Mouse (Mus musculus) left cerebral cortex, postnatal 4 days (tissue): Measurements from ENCODE around the gene Ica1. TPM values are rescaled to one million over a fixed set of nuclear protein-coding genes. Genes with fewer than 3 reads are reported as not detected.

Source experiments
- DNase-seq: peaks from one replicate; pipeline ENCODE4 v3.0.0-alpha.2; 2022
- intact Hi-C: fragments of 180-260 bp; cut with DNase I; formaldehyde crosslinking; loops from one replicate; pipeline ENCODE4 v1.15.1; 2025
- total RNA-seq, 2 experiments: library from RNA; stranded (reverse); gene quantifications; 2 replicates each; pipeline ENCODE4 v1.2.3; 2021

Gene Ica1
- total RNA-seq, 2 experiments from 2014 or later = 63.4 to 64.1 TPM

DNA sequence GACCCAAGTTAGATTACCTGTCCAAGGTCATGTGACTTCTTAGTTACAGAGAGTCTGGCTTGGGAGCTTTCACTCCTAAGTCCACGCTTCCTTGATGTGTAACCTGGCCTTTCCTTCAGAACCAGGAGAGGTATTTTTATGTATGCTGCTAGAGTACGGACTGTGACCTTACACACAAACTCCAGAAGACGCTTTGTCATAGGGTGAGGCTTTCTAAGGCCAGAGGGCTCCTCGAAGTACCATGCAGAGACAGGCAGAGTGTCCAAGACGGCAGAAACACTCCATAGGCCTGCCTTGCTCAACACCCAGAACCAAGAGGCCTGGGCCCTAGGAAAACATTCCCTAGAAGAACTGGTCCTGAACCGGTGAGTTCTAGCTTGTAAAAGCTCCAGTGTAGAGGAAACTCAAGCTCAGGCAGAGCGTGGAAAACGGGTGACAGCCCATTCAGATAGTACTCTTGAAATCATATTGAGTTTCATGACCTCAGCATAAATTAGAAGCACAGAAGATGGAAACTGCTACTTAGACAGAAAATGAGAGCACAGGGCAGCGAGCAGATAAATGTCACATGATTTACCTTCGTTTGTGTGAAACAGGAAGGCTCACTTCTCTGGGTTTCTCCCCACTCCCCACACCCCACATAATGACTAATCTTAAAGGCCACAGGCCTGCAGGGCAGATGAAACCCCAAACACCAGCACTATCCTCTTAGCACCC is 129.9 kb downstream of the Ica1 start:
- no peak for DNase-seq
- intact Hi-C loops = no loop called here

DNA sequence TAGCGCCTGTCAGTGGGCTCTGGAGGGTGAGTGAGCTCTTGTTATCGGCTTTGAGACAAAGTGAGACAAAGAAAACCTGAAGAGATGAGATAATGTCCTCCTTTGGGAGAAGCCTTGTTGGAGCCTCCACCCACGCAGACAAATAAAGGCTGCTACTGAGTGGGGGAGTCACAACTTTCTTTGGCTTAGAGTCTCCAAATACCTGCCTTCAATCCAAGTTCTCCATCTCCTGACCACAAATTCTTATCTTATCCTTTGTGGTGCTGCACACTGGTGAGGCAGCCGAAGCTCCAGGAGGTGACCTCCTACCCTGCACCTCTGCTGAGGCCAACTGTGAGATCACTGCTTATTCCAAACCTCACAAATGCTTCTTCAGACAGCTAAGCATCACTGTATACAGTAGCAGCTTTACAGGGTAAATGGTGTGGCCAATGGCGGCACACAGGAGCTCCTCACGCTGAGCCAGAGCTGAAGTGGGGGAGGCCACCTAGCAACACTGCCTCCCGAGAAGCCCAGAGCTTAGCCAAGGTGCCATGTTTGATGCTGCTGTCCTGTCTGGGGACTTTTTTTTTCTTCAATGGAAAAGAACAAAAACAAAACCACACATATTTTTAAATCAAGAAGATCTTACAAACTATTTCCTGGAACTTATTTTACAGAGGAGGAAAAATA is 130.6 kb downstream of the Ica1 start:
- no peak for DNase-seq
- intact Hi-C loops = no loop called here

DNA sequence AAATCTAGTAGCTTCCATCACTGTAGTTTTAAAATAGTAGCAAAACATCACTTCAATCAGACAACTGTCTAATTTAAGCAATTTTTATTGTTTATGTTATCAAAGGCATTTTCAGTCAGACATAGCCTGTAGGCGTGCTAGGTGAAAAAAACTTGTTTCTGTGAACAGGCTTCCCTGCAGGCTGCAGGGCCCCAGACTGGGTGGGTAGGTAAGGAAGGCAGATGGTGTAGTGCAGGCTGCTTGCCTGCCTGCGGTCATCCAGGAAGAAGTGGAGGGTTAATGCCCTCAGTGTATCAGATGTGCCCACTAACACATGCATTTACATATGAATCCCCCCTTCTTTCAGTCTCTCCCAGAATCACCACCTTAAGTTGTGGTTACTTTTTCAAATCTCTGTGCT is 132.6 kb downstream of the Ica1 start:
- no peak for DNase-seq
- intact Hi-C loops = no loop called here

DNA sequence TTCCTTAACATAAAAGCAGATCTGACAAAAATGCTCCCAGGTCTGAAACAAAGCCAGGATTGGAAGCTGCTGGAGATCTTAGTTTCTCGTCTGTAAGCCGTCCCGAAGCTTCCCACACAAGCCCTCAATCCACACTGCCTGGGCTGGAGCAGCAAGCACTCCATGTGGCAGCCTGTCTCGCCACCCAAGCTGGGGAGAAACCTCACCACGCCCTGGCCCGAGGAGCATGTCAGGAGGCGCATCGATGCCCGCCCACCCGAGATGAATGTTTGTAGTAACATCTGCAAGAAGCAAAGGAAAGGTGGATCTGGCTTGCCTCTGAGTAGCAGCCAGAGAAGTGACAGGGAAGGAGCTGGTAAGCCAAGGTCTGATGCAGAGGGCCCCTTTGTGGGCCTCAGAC is 133.6 kb downstream of the Ica1 start:
- no peak for DNase-seq
- intact Hi-C loops = no loop called here

DNA sequence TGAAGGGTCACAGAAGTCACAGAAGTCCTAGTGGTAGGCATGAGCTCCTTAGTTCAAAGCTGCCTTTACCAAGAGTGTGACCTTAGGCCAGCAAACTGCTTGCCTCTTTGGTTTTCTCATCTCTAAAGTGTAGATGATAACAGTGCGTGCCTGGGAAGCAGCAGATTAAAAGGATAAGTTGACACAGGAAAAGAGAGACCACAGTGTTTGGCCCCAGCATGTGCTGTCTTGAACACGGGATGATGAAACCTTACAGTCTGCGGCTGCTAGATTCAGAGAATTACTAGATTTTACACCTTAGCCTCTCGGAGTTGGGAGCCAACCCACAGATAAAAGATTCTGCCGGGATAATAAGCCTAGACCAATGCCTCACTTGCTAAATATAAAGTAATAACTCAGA is 137.4 kb downstream of the Ica1 start:
- intact Hi-C loops = no loop called here
- no peak for DNase-seq

DNA sequence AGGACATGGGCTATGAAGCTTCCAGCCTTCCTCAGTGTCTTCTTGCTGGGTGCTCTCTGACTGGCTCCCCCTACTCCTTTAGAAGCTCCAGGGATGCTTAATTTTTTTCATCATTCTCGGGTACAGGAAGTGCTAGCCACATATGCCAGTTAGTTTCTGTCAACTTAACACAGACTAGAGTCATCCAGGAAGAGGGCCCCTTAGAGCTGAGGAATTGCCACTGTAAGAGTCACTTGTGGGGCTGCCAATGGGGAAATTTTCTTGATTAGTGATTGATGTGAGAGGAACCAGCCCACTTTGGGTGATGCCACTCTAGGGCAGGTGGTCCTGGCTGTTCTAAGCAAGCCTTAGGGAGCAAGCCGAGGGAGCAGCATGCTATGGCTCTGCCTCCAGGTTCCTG is 138.8 kb downstream of the Ica1 start:
- intact Hi-C loops = no loop called here
- DNase-seq = no peak

DNA sequence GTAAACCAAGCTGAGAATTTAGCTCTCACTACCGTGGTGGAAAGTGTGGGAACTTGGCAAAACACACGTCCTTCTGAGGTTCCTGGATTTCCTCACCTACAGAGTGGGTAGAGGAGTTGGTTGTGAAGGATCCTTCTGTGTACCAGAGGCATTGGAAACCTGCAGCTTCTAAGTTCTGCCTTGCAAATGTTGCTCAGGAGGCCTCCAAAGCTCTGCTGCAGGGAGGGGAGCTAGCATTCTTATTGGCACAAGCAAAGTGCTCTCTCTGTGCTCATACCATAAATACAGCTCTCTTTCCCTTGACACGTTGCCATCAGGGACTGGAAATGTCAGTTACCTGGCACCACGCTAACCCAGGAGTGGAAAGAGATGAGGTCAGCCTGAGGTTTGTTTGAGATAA is 139.4 kb downstream of the Ica1 start:
- intact Hi-C loops = no loop called here
- no peak for DNase-seq

DNA sequence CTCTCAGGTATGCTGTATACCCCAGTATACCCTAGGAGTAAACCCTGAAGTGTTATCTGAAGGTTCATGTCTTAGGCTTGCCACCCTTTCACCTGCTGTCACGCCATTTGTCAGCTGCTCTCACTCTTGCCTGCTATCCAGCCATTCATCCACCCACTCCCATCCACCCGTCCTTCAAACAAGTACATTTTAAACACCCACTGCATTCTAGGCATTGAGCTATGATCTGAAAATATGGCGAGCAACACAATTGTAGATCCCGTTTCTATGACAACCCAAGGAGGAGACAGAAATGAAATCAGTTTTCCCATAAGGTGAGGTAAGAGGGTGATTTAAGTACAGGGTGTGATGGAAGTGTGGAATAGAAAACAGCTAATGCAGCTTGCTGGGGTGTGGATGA is 140.2 kb downstream of the Ica1 start:
- DNase-seq = no peak
- intact Hi-C loops = no loop called here

DNA sequence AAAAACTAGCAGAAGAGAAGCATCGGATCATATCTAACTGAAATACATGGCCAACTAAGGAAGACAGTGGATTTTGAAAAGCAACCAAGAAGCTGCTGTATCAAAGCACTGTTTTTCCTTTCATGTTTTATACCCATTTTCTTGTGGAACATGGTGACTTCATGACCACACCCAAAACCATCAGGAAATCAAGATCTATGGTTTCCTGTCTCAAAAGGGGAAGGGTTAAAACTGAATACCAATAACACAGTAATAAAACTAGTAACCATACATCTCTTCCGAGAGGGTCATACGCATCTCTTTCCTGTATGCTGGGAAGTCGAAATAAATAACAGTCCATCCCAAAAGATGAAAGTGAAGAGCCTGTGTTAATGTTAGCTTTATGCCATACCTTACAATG is 145.6 kb downstream of the Ica1 start:
- intact Hi-C loops = no loop called here
- no peak for DNase-seq

DNA sequence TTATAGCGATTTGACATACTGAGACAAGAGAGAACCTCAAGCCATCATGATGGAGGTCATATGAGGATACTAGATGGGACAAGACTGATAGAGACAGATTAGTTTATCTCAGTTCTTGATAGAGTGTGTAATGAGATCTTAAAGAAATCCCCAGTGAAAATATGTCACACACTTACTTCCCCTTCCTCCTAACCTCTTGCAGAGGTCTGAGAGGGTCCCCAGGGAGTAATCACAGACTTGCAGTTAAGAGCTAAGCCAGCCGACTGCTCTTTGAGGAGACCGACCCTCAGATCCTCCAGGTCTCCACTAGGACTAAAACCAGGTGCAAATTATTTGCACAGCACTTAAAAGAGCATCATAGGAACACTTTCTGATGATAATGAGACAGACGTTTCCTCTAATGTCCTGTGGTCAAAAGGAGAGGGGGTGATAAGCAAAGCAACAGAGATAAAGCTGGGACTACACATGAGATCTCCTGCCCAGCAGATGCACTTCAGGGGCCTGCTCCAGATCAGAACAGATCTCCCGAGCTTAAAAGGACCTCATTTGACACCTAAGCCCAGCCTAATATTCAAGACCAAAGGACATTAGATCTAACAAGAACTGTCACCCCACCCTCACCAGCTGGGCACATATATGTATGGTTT is 146.2 kb downstream of the Ica1 start:
- intact Hi-C loops = no loop called here
- no peak for DNase-seq

DNA sequence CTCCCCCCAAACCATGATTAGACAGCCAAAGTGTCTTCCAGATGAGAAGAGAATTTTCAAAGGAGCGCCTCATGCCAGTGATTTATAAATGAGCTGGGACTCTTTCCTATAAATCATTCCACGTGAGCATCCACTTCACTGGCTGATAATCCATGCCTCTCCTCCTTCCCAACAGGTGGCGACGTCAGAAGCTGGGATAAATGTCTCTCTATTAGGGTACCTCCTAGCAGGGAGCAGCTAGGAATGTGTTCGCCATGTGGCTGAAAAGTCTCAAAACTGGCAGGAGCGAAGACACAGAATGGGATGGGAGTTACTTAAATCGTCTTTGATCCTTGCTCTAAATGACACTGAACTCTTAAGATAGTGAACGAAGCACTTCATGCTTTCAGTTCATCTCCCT is 146.9 kb downstream of the Ica1 start:
- DNase-seq = no peak
- intact Hi-C loops = no loop called here

DNA sequence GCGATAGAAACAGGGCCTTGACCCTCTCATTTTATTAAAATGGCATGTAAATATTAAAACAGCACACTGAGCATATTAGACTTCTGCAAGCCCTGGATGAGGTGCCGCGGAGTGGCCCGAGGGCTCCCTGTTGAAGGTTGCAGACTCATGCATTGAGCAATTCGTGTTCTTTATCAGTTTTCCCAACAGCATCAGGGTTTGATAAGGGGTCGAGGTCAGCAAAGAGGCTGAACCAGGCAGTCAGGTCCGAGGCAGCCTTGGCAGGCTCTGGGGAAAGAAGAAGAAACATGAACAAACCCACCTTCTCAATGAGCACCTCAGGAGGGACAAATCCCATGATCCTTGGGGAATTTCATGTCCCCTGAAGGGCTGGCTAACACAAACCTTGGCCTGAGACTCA is 147.8 kb downstream of the Ica1 start:
- intact Hi-C loops = no loop called here
- DNase-seq = no peak

DNA sequence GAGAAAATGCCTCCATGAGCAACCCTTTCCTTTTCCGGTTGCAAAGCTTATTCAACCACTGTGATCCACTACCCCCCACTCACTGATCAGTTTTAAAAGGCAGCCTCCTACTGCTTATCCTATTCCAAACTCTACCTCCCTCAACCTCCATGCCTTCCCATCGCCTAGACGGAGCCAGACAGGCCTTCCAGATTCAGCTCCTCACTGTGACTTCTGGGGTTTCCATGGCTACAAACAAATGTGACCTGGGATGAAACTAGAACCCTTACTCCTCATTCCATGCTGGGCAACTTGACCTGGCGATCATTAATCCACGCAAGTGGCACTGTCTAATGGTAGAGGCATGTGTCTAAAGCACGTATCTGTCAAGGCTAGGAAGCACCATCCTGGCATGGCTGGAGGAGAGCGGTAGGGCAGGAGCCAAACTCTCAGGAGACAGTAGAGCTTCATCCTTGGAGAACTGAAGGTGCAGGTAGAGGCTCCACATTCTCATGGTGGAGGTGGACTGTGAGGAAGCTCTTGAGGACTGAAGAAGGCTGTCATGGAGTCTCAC is 149.5 kb downstream of the Ica1 start:
- intact Hi-C loops = no loop called here

DNA sequence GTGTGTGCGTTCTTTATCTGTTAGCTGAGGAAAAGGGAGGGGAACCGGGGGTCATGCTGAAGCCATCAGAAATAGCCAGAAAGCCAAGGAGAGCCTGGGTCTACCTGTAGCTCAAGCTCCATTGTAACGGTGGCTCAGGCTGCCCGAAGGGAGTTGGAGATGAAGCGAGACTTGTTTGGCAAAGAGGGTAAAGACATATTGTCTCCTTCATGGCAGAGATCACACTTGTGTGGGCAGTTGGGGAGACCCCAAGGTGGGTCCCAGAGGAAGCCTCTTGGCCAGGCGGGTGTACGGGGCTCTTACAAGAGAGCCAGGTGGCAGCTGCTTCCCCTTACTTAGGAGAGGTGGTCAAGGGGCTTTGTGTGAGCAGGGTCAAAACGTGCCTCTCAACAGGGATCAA is 150.1 kb downstream of the Ica1 start:
- intact Hi-C loops = no loop called here
- no peak for DNase-seq

More for the DNA sequence above, 149.5 kb downstream of the Ica1 start:
- DNase-seq = no peak

DNA sequence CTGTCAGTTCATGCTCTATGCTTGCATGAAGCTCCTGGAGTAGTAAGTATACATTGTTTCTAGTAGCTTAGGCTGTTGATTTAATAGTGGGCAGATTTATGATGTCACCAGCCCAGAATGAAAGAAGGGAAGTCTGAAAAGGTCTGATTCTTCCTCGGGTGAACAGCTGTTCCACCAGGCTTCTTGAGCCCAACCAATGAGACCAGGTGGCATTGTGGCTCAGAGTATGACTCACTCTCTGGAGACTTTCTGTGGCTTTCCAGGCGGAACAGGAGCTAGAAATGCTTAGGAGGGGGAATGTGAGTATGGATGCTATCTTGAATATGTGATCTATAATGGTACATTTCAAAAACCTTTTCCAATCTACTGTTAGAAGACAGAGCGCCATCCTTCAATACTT is 155.2 kb downstream of the Ica1 start:
- DNase-seq = no peak
- intact Hi-C loops = no loop called here

DNA sequence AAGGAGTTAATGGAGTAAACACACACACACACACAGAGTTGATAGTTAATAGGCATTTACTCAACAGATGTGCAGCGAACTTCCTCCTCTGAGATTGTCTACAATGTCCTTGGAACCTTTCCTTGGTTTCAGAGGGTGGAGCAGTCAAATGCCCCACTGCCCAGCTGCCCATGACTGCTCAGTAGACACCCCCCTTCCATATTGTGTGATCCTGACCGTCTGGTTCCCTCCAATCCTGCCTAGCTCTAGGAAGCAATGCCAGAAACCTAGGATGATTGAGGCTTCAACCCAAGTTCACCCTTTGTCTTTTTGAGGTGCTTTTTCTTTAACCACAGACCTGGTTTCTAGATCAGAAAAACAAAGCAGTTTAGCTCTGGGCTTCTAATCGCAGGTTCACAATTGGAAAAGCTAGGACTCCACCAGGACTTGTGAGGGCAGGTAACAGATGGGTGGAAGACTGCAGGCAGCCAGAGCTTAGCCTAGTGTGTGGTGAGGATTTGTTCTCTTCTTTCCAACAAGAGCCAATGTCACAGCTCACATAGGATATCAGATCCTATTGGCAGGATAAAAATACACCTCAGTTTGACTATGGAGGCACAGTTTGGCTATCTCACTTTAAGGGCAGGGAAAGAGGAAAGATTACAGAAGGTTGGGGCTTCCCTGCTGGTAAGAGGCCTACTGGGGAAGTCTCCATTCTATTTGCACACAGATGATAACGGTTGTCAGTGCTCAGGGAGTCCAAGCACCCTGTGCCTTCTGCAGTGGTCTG is 158.5 kb downstream of the Ica1 start:
- intact Hi-C loops = no loop called here
- DNase-seq = no peak

DNA sequence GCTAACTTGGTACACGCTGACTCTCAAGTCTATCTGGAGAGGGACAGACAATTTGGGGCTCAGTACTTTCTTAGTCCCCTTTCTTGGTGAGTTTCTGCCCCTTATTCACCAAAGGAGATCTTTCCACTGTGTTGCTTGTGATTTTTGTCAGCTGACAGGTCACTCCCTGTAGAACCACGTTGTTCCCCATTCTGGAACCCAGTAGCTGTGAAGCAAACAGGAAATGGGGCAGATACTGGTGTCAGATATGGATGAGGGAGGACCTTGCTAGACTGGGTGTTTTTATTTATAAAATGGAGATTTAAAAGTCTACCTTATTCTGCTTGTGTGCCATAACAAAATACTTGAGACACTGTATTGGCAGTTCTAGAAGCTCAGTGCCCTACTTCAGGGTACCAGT is 160.9 kb downstream of the Ica1 start:
- intact Hi-C loops = no loop called here
- DNase-seq = no peak

DNA sequence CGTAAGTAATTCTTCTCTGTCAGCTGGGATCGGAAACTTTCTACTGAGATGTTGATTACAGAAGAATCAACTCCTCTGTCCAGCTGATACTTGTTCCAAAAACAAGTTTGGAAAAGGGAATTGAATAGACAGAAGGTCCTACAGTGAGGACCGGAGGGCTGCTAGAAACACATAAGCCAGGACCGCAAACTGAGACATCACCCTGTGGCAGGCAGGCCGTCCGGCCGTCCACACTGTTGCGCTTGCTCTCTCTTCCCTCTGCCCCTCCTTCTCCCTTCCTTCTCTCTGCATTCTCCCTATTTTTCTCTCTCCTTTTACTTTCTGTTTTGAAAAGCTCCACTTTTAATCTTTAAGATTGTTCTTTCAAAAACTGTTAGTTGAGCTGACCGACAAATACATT is 186.6 kb downstream of the Ica1 start:
- intact Hi-C loops = no loop called here
- no peak for DNase-seq

DNA sequence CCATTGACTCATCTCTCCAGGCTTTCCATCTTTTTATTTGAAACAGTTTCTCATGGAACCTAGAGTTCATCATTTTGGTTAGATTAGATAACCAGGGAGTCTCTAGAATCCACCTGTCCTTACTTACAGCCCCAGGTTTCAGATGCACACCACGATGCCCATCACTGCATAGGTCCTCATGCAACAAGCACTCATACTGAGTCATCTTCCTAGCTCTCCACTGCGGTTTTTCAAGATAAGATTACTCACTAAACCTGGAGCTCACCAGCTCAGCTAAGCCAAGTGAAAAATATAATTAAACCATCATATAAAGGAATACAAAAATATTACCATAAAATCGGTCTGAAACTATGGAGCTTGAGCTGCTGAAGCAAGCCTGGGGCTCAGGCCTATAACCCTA is 194.4 kb downstream of the Ica1 start:
- intact Hi-C loops = no loop called here
- DNase-seq = no peak

DNA sequence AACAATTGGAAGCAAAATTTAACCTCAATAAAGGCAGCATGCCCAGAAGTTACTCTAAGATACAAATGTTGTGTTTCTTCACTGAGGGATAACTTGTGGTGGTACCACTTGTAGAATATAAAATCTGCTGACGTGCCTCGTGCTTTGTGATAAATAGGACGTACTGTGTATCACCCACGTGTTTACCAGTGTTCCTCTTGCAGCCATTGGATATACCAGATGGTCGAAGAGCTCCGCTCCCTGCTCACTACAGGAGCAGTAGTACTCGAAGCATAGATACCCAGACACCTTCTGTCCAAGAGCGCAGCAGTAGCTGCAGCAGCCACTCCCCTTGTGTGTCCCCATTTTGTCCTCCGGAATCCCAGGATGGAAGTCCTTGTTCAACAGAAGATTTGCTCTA is 195.9 kb downstream of the Ica1 start:
- intact Hi-C loops = no loop called here
- DNase-seq = no peak
